In the genomic region with DNA sequence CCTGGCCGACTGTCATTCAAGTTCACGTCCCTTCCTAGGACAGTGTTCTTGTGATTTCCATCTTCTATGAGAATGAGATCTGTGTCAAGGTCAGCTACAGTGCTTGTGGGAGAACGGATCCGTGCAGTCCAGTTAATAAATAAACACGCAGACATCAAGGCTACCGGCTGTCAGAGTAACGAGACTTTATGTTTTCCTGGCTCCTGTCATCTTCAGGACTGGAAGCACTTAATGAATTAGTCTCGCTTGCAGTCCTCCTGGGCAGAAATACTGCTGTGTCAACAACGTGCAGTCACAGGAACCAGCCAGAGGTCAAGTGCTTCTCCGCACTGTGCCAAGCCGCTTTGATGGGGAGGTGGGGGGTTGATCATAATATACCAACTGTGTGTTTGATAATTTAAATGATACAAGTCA, we compare ENCODE assay signal across 8 mouse cellular contexts. TPM values are rescaled to one million over a fixed set of nuclear protein-coding genes. Genes with fewer than 3 reads are reported as not detected.
DNase-seq lines count a peak whose midpoint lies in the region; ATAC-seq lines count a peak whose summit lies in the region.
"Had no signal": no experiment of that assay in that cellular context is flagged by ENCODE, and none has a peak within 500 bp of the region (broad histone marks: within the 10 kb centered on the region; RNA-seq: fewer than 3 reads in every experiment).

No protein-coding gene starts in this region.

- H3K4me2 ChIP-seq in hindbrain, embryonic 16.5 days (ENCODE audit: low read length) = no peak overlapping the region

- ATAC-seq in hindbrain, embryonic 16.5 days = peak; percentile 35; the same call in 1 of the 2 replicates

- WGBS in hindbrain, embryonic 16.5 days = 17% methylated on average over 11 of the region's 11 CpGs

- peaks cover 27% of the 10 kb centered on the region for H3K4me1 ChIP-seq in hindbrain, embryonic 16.5 days (ENCODE audit: control insufficient read depth, insufficient read depth, low read depth, low read length)

- H3K9ac ChIP-seq in hindbrain, embryonic 16.5 days (ENCODE audit: low read depth, low read length) = no peak overlapping the region

- H3K36me3 ChIP-seq in hindbrain, embryonic 16.5 days (ENCODE audit: control insufficient read depth, insufficient read depth, low read length) = no peaks in the 10 kb centered on the region

- peak; percentile 74 to 89 for DNase-seq in adrenal gland, adult (ENCODE audit: inconsistent age in 2 of 2, low spot score in 1 of 2)
- DNase-seq in adrenal gland, postnatal 14 days = peak; percentile 77
- peak; percentile 30 for DNase-seq in lung, postnatal 10 days
- no peak for DNase-seq in right cerebral cortex, adult 18-20 months
- no peak for DNase-seq in ovary, postnatal 36 days (ENCODE audit: low spot score)
- no peak for DNase-seq in urinary bladder, postnatal 4 days (ENCODE audit: low spot score in 2 of 2)
- DNase-seq: gastrocnemius, postnatal 36 days had no signal

- H3K4me3 ChIP-seq in hindbrain, embryonic 16.5 days (ENCODE audit: low read length) = no peak overlapping the region

- no peaks in the 10 kb centered on the region for H3K9me3 ChIP-seq in hindbrain, embryonic 16.5 days (ENCODE audit: control insufficient read depth, low read length)

- H3K27ac ChIP-seq in hindbrain, embryonic 16.5 days (ENCODE audit: low read depth, low read length) = no peak overlapping the region

- no peaks in the 10 kb centered on the region for H3K27me3 ChIP-seq in hindbrain, embryonic 16.5 days (replicated peaks; ENCODE audit: control insufficient read depth, insufficient read depth, low read length)

RNA-seq across cellular contexts. Expression of a gene that starts 20.7 kb away (rescaled TPM):
- 11.0 and 12.2 TPM in 2 replicates for total RNA-seq in adrenal gland, postnatal 14 days (2021)
- 3.7 and 4.5 TPM in 2 replicates for polyA plus RNA-seq in hindbrain, embryonic 16.5 days (2015; fragmentation: Nextera tagmentation; extraction: Ambion mirVana)
- total RNA-seq: gastrocnemius, postnatal 36 days had no signal

Comparison
In these comparisons a context has a peak if more than half of its experiments do, and no peak if none do; other contexts are left out.
1. DNase-seq: peak in adrenal gland, adult (2 of 2), adrenal gland, postnatal 14 days (single experiment) and lung, postnatal 10 days (single experiment); none in right cerebral cortex, adult 18-20 months (single experiment), ovary, postnatal 36 days (single experiment) and urinary bladder, postnatal 4 days (0 of 2).